Mouse (Mus musculus) MEL (cell line): Measurements from ENCODE around the gene Fem1a. TPM values are rescaled to one million over a fixed set of nuclear protein-coding genes. Genes with fewer than 3 reads are reported as not detected.

Source experiments
- DNase-seq: peaks from one replicate; pipeline ENCODE4 v3.0.0; 2011; ENCODE audit warnings: low read depth, low spot score
- H3K27ac ChIP-seq: 2 replicates; pipeline ENCODE4 v1.5.1; 2012; ENCODE audit warnings: low read depth, mild to moderate bottlenecking, control low read depth, low read length, moderate library complexity; ENCODE audit not compliant: control insufficient read depth
- H3K27me3 ChIP-seq, 2 experiments: fragments of 150-350 bp in 1 of 2; sonication (generic) in 1 of 2; 2 replicates each; pipeline ENCODE4 v1.6.1; 2012; ENCODE audit warnings: low read length in 2 of 2, mild to moderate bottlenecking in 2 of 2, improper control_type of control experiment in 1 of 2, moderate library complexity in 1 of 2; ENCODE audit not compliant: insufficient read depth in 2 of 2, control insufficient read depth in 1 of 2
- H3K36me3 ChIP-seq, 2 experiments: 2 replicates each; pipeline ENCODE4 v1.6.1; 2012 to 2014; ENCODE audit warnings: low read length in 2 of 2, improper control_type of control experiment in 1 of 2, inconsistent platforms in 1 of 2, mild to moderate bottlenecking in 1 of 2; ENCODE audit not compliant: insufficient read depth in 2 of 2, control insufficient read depth in 1 of 2
- H3K4me1 ChIP-seq, 2 experiments: fragments of 150-350 bp in 1 of 2; sonication (generic) in 1 of 2; 2 replicates each; pipeline ENCODE4 v1.6.1; 2012; ENCODE audit warnings: low read length in 2 of 2, improper control_type of control experiment in 1 of 2, mild to moderate bottlenecking in 1 of 2; ENCODE audit not compliant: insufficient read depth in 2 of 2, control insufficient read depth in 1 of 2
- H3K4me3 ChIP-seq, 2 experiments: fragments of 150-350 bp in 1 of 2; sonication (generic) in 1 of 2; 2 replicates each; pipeline ENCODE4 v1.5.1; 2012; ENCODE audit warnings: low read depth in 2 of 2, low read length in 2 of 2, mild to moderate bottlenecking in 2 of 2, moderate library complexity in 2 of 2, control low read depth in 1 of 2, improper control_type of control experiment in 1 of 2; ENCODE audit not compliant: control insufficient read depth in 1 of 2, insufficient read depth in 1 of 2
- H3K79me2 ChIP-seq: 2 replicates; pipeline ENCODE4 v1.6.1; 2012; ENCODE audit warnings: mild to moderate bottlenecking, low read length, moderate library complexity; ENCODE audit not compliant: control insufficient read depth, poor library complexity, insufficient read depth
- H3K9ac ChIP-seq: 2 replicates; pipeline ENCODE4 v1.6.1; 2012; ENCODE audit warnings: low read depth, mild to moderate bottlenecking, control low read depth, low read length, moderate library complexity; ENCODE audit not compliant: control insufficient read depth, poor library complexity, severe bottlenecking
- H3K9me3 ChIP-seq: fragments of 150-350 bp; sonication (generic); replicated peaks from 2 replicates; pipeline ENCODE4 v1.6.1; 2012; ENCODE audit warnings: mild to moderate bottlenecking, low read length, improper control_type of control experiment, moderate library complexity; ENCODE audit not compliant: insufficient read depth
- BHLHE40 ChIP-seq: IDR thresholded peaks from 2 replicates; pipeline ENCODE4 v1.6.1; 2012; ENCODE audit warnings: low read depth, mild to moderate bottlenecking, inconsistent platforms, low read length, improper control_type of control experiment, borderline replicate concordance
- CHD2 ChIP-seq: IDR thresholded peaks from 2 replicates; pipeline ENCODE4 v1.6.1; 2011; ENCODE audit warnings: low read length, improper control_type of control experiment
- CTCF ChIP-seq, 3 experiments: IDR thresholded peaks in 2 of 3; conservative IDR thresholded peaks in 1 of 3; 2 replicates each; pipeline ENCODE4 v1.5.1; 2011 to 2012; ENCODE audit warnings: low read length in 3 of 3, low read depth in 2 of 3, mild to moderate bottlenecking in 2 of 3, improper control_type of control experiment in 1 of 3, inconsistent platforms in 1 of 3, mixed read lengths in 1 of 3, moderate library complexity in 1 of 3; ENCODE audit not compliant: control insufficient read depth in 1 of 3, insufficient read depth in 1 of 3, poor library complexity in 1 of 3, severe bottlenecking in 1 of 3
- E2F4 ChIP-seq: IDR thresholded peaks from 2 replicates; pipeline ENCODE4 v1.6.1; 2011; ENCODE audit warnings: low read depth, low read length, improper control_type of control experiment, borderline replicate concordance
- ELF1 ChIP-seq: IDR thresholded peaks from 2 replicates; pipeline ENCODE4 v1.6.1; 2014; ENCODE audit warnings: low read depth, mild to moderate bottlenecking, inconsistent platforms, low read length, improper control_type of control experiment, moderate library complexity
- EP300 ChIP-seq, 2 experiments: IDR thresholded peaks; 2 replicates each; pipeline ENCODE4 v1.6.1; 2011; ENCODE audit warnings: improper control_type of control experiment in 2 of 2, low read length in 2 of 2, low read depth in 1 of 2, mild to moderate bottlenecking in 1 of 2
- ETS1 ChIP-seq: IDR thresholded peaks from 2 replicates; pipeline ENCODE4 v1.6.1; 2012; ENCODE audit warnings: low read depth, mild to moderate bottlenecking, inconsistent platforms, low read length, improper control_type of control experiment, moderate library complexity
- HCFC1 ChIP-seq: IDR thresholded peaks from 2 replicates; pipeline ENCODE4 v1.6.1; 2012; ENCODE audit warnings: low read depth, mild to moderate bottlenecking, inconsistent platforms, low read length, improper control_type of control experiment, moderate library complexity
- KAT2A ChIP-seq: conservative IDR thresholded peaks from 2 replicates; pipeline ENCODE4 v1.6.1; 2012; ENCODE audit warnings: low read depth, low read length, improper control_type of control experiment, inconsistent platforms
- MAX ChIP-seq: IDR thresholded peaks from 2 replicates; pipeline ENCODE4 v1.6.1; 2011; ENCODE audit warnings: low read length, improper control_type of control experiment
- MAZ ChIP-seq: IDR thresholded peaks from 2 replicates; pipeline ENCODE4 v1.6.1; 2012; ENCODE audit warnings: low read depth, mild to moderate bottlenecking, inconsistent platforms, low read length, improper control_type of control experiment
- MXI1 ChIP-seq: IDR thresholded peaks from 2 replicates; pipeline ENCODE4 v1.6.1; 2011; ENCODE audit warnings: mild to moderate bottlenecking, low read depth, low read length, improper control_type of control experiment
- MYC ChIP-seq: IDR thresholded peaks from 2 replicates; pipeline ENCODE4 v1.6.1; 2011; ENCODE audit warnings: low read depth, mild to moderate bottlenecking, low read length, improper control_type of control experiment, moderate library complexity
- NELFE ChIP-seq: IDR thresholded peaks from 2 replicates; pipeline ENCODE4 v1.6.1; 2011; ENCODE audit warnings: low read depth, low read length, improper control_type of control experiment
- POLR2A ChIP-seq, 2 experiments: IDR thresholded peaks; 2 replicates each; pipeline ENCODE4 v1.6.1; 2011 to 2012; ENCODE audit warnings: low read length in 2 of 2, mild to moderate bottlenecking in 2 of 2, control low read depth in 1 of 2, improper control_type of control experiment in 1 of 2, low read depth in 1 of 2, moderate library complexity in 1 of 2; ENCODE audit not compliant: control insufficient read depth in 1 of 2, insufficient read depth in 1 of 2, poor library complexity in 1 of 2
- POLR2AphosphoS2 ChIP-seq: IDR thresholded peaks from 2 replicates; pipeline ENCODE4 v1.6.1; 2011; ENCODE audit warnings: low read length, improper control_type of control experiment
- SIN3A ChIP-seq: IDR thresholded peaks from 2 replicates; pipeline ENCODE4 v1.6.1; 2012; ENCODE audit warnings: low read length, improper control_type of control experiment, inconsistent platforms
- TBP ChIP-seq: IDR thresholded peaks from 2 replicates; pipeline ENCODE4 v1.8.0; 2011; ENCODE audit warnings: low read depth, low read length, improper control_type of control experiment
- TCF12 ChIP-seq: IDR thresholded peaks from 2 replicates; pipeline ENCODE4 v1.6.1; 2014; ENCODE audit warnings: low read depth, mild to moderate bottlenecking, inconsistent platforms, low read length, improper control_type of control experiment, moderate library complexity
- USF1 ChIP-seq: IDR thresholded peaks from 2 replicates; pipeline ENCODE4 v1.6.1; 2014; ENCODE audit warnings: low read depth, mild to moderate bottlenecking, inconsistent platforms, low read length, improper control_type of control experiment, moderate library complexity
- USF2 ChIP-seq, 2 experiments: IDR thresholded peaks; 2 replicates each; pipeline ENCODE4 v1.6.1; 2011 to 2012; ENCODE audit warnings: improper control_type of control experiment in 2 of 2, low read length in 2 of 2, borderline replicate concordance in 1 of 2, inconsistent platforms in 1 of 2, low read depth in 1 of 2, mild to moderate bottlenecking in 1 of 2; ENCODE audit not compliant: insufficient read depth in 1 of 2
- polyA plus RNA-seq, 2 experiments: library from polyadenylated mRNA; stranded (reverse) in 1 of 2; unstranded in 1 of 2; fragments of >175 nt in 1 of 2; fragments of >200 nt in 1 of 2; gene quantifications; 2 replicates each; pipeline versions ENCODE4 v1.2.1 to v1.2.4; 2012; ENCODE audit warnings: low replicate concordance in 2 of 2, low read depth in 1 of 2; ENCODE audit not compliant: insufficient read length in 2 of 2, insufficient read depth in 1 of 2, missing spikeins in 1 of 2
- total RNA-seq: library from RNA; depleted of rRNA; stranded (reverse); fragments of 300-350 nt; gene quantifications from 2 replicates; pipeline ENCODE4 v1.2.3, GENCODE M21; 2012; rRNA removed

The Fem1a gene
- 16.2 and 21.5 TPM in 2 replicates for total RNA-seq
- polyA plus RNA-seq = 10 to 100 TPM in 1 of 2 experiments, not detected in 1; 17.1 TPM

- H3K79me2 ChIP-seq = peaks cover 44% of the 10 kb centered on the region
- H3K9me3 ChIP-seq = no peaks in the 10 kb centered on the region
- H3K4me1 ChIP-seq = peaks cover 0 to 39% of the 10 kb centered on the region in 2 experiments; a peak in 2 of 4 replicates
- peaks cover 0 to 28% of the 10 kb centered on the region in 2 experiments; a peak in 3 of 4 replicates for H3K36me3 ChIP-seq
- peak; percentile 99 for DNase-seq
- TF ChIP-seq TBP (peak; percentile 89), HCFC1 (peak; percentile 93), ELF1 (peak; percentile 91), NELFE (peak; percentile 94), KAT2A (peak; percentile 98), USF2 (IDR thresholded peaks at IDR 0.05; ENCODE audit: borderline replicate concordance in 1 of 2, insufficient read depth in 1 of 2, low read depth in 1 of 2, low read length in 2 of 2) (no peak), TCF12 (peak; percentile 7; the same call in 1 of the 2 replicates), BHLHE40 (no peak), MXI1 (peak; percentile 90), POLR2AphosphoS2 (peak; percentile 91), MAZ (no peak), USF1 (peak; percentile 65; the same call in 1 of the 2 replicates), ETS1 (0 out of 2 replicates have a peak, but pooled peaks have one; percentile 8), EP300 (IDR thresholded peaks at IDR 0.05; ENCODE audit: low read depth in 1 of 2, low read length in 2 of 2) (no peak; a peak in 1 of 4 replicates), CTCF (IDR thresholded peaks at IDR 0.05 in 2 of 3, conservative IDR thresholded peaks at IDR 0.05 in 1 of 3; ENCODE audit: control insufficient read depth in 1 of 3, insufficient read depth in 1 of 3, low read depth in 2 of 3, low read length in 3 of 3, poor library complexity in 1 of 3, severe bottlenecking in 1 of 3) (no peak), SIN3A (peak; percentile 88), MAX (peak; percentile 81), MYC (peak; percentile 98), POLR2A (IDR thresholded peaks at IDR 0.05; ENCODE audit: control insufficient read depth in 1 of 2, insufficient read depth in 1 of 2, low read depth in 1 of 2, low read length in 2 of 2, poor library complexity in 1 of 2) (peak in 1 of 2 experiments; percentile 89; a peak in 2 of 4 replicates), CHD2 (peak; percentile 10; the same call in 1 of the 2 replicates), E2F4 (no peak)
- peak within 1 kb of the TSS; percentile 86 for H3K9ac ChIP-seq
- peak within 1 kb of the TSS; percentile 57 to 74 for H3K4me3 ChIP-seq
- H3K27ac ChIP-seq = peak within 1 kb of the TSS; percentile 95
- no peaks in the 10 kb centered on the region for H3K27me3 ChIP-seq
Observed at GRCm38 (mm10) chr17:56256239-56256881, at the start of gene Fem1a. TSS of gene Fem1a (plus strand) at chr17:56256810.
